Mouse (Mus musculus): Measurements from ENCODE around the gene Ephx3. TPM values are rescaled to one million over a fixed set of nuclear protein-coding genes. Genes with fewer than 3 reads are reported as not detected.
A peak's percentile ranks its signal among the peaks of the same experiment; 100 is the strongest.

Gene Ephx3
- polyA plus RNA-seq, 1 experiment = 0.31 TPM

DNA sequence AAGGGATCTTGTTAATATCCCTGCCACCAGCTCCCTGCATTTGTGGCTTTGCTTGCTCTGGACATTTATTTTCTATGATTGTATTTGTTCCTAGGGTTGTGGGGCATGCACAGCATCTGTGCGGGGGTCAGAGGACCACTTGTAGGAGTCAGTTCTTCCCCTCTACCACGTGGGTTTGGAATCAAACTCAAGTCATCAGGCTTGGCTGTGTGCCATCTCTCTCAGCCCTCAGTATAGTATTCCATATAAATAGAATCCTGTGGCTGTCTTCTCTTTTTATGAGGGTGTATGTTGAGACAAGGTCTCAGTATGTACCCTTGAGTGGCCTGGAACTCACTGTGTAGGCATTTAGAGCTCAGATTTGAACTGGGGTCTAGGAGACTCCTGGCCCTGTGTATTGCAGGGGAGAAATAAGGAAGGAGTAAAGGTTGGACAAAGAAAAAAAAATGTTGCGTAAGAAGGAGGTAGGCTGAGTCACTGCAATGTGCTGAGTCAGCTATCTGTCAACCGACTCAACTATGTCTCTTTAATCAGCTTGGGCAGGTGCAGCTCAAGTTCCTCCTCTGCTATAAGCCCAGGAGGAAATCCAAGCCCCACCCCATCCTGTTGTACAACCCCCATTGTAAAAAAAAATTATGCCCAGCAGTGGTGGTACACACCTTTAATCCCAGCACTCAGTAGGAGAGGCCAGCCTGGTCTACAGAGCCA lies 19.7 kb downstream of the Ephx3 start:
- no peak for TF ChIP-seq POLR2A (IDR thresholded peaks at IDR 0.05; ENCODE audit: borderline replicate concordance, extremely low read depth, insufficient read depth, insufficient read length, poor library complexity, severe bottlenecking)
- TF ChIP-seq CTCF (IDR thresholded peaks at IDR 0.05; ENCODE audit: borderline replicate concordance, extremely low read depth, insufficient read depth, insufficient read length) = no peak
- DNase-seq (ENCODE audit: low read depth) = no peak

DNA sequence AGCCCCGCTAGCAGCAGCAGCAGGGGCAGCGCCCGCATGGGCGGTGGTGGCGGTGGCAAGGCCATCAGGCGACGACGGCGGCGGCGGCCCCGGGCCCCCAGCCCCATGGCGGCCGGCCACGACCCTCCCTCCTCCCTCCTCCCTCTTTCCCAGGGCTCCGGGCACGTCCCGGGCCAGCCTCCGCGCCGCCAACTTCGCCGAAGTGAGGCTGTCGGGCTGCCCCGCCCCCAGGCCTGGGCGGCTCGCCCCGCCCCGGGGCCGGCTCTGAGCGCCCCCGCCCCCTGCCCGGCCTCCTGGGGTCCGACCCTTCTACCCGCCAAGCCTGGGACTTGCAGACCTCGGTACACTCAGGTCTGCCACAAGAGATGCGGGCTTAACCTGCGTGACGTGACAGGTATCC lies 22.7 kb downstream of the Ephx3 start, which contains the start of gene Notch3:
Gene Notch3, minus strand, starts transcription at position 166 of the 400 bp plus-strand sequence.
- TF ChIP-seq POLR2A (IDR thresholded peaks at IDR 0.05; ENCODE audit: borderline replicate concordance, extremely low read depth, insufficient read depth, insufficient read length, poor library complexity, severe bottlenecking) (peak; percentile 51; the same call in 1 of the 2 replicates), CTCF (IDR thresholded peaks at IDR 0.05; ENCODE audit: borderline replicate concordance, extremely low read depth, insufficient read depth, insufficient read length) (no peak)
- DNase-seq (ENCODE audit: low read depth) = peak; percentile 81

DNA sequence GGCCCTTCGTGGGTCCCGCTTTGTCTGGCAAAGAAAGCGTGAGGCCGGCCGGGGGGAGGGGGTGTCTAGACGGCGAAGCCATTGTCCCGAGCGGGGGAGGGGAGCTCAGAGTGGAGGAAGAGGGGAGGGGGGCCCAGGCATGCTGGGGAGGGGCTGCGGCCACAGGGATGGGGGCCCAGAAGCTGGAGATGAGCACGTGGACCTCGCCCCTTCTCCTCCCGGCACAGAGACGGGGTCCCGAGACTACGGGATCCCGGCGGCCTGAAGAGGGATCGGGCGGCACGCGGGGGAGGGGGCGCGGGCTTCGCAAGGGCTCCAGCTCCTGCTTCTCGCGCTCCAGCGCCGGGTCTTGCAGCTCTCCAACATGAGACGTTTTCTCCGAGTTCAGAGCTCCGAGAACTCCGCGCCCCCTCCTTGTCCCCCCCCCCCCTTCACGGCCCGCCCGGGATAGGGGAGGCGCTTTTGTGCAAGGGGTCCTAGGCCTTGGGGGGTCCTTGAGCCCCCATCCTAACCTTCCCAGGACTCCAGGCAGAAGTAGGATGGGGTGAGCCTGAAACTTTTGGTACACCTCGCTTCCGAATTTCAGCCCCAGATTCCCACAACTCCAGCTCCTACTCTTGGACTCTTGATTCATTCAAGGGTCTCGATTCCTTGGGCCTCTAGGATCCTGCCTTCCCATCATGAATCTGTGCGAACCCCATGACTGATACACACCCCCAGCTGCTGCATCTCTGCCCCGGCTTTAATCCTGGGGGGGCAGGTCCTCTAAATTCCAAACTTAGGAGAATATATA lies 23.4 kb downstream of the Ephx3 start:
- DNase-seq (ENCODE audit: low read depth) = peak; percentile 96
- no peak for TF ChIP-seq CTCF (IDR thresholded peaks at IDR 0.05; ENCODE audit: borderline replicate concordance, extremely low read depth, insufficient read depth, insufficient read length)
- TF ChIP-seq POLR2A (IDR thresholded peaks at IDR 0.05; ENCODE audit: borderline replicate concordance, extremely low read depth, insufficient read depth, insufficient read length, poor library complexity, severe bottlenecking) = peak; percentile 27; the same call in 1 of the 2 replicates

DNA sequence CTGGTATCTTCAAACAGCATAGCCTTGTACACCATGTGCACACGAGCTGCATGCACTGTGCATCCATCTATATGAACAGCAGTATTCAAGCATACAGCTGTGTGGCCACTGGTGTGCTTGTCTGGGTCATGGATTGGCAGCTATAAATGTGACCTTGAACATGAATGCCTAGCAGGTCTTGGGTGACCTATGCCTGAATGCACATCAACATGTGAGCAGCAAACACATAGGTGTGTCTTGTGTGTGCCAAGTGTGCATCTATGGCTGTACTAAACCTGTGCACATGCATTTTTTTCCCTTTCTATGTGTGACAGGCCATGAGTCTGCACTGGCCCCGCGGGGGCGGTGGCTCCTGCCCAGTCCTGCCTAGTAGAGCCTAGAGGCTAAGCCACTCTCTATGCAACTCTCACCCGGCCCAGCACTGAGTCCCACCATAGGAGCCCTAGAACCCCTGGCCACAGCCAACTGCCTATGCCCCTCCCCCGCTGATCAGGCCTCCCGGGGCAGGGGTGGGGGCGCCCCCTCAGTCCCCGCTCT lies 24.0 kb downstream of the Ephx3 start:
- no peak for TF ChIP-seq POLR2A (IDR thresholded peaks at IDR 0.05; ENCODE audit: borderline replicate concordance, extremely low read depth, insufficient read depth, insufficient read length, poor library complexity, severe bottlenecking)
- no peak for TF ChIP-seq CTCF (IDR thresholded peaks at IDR 0.05; ENCODE audit: borderline replicate concordance, extremely low read depth, insufficient read depth, insufficient read length)
- no peak for DNase-seq (ENCODE audit: low read depth)

DNA sequence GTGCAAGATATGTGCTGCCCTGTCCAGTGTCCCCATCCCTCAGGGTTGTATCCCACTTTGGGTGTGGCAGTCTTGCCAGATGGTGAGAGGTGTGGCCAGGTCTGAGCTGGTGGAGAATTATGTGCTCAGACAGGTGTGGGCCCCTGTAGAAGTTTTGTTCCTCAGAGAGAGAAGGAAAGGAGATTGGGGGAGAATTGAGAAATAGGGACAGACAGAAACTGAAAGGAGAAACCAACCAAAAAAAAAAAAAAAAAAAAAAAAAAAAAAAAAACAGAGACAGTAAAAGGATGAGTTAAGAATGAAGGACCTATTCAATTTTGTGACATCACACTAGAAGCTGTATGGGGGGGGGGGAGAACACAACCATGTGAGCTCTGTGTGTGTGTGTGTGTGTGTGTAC lies 24.6 kb downstream of the Ephx3 start:
- no peak for TF ChIP-seq POLR2A (IDR thresholded peaks at IDR 0.05; ENCODE audit: borderline replicate concordance, extremely low read depth, insufficient read depth, insufficient read length, poor library complexity, severe bottlenecking)
- TF ChIP-seq CTCF (IDR thresholded peaks at IDR 0.05; ENCODE audit: borderline replicate concordance, extremely low read depth, insufficient read depth, insufficient read length) = no peak
- DNase-seq (ENCODE audit: low read depth) = no peak

DNA sequence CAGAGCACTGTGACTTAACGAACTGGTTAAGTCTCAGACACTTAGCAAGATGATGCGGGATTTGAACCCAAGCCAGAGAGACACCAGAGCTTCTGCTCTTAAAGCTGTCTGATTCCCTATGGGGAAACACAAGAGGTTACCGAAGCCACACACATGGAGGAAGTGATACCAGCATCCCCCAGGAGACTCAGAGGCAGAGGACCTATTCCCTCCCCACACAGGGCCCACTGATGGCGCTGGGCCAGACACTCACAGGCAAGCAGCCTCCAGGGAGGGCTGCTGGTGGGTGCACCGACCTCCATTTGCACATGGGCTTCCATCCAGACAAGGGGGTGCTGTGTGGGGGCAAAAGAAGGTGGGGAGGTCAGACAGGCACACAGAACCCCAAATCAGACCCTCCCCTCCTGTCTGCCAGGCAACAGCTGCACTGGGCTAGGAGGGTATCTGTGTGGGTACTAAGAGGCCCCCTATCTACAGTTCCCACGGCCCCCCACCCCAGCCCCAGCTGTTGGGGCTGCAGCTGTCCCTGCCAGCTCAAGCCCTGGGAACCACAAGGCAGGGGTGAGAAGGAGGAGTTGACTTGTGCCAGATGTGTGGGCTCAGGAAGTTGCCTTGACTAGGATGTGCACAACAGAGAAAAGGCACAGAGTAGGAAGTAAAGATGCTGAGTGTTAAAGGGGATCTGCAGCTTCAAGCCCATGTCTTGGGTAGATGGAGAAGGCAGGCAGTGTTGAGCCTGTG lies 25.3 kb downstream of the Ephx3 start:
- TF ChIP-seq POLR2A (IDR thresholded peaks at IDR 0.05; ENCODE audit: borderline replicate concordance, extremely low read depth, insufficient read depth, insufficient read length, poor library complexity, severe bottlenecking) (no peak), CTCF (IDR thresholded peaks at IDR 0.05; ENCODE audit: borderline replicate concordance, extremely low read depth, insufficient read depth, insufficient read length) (no peak)
- DNase-seq (ENCODE audit: low read depth) = peak; percentile 46

DNA sequence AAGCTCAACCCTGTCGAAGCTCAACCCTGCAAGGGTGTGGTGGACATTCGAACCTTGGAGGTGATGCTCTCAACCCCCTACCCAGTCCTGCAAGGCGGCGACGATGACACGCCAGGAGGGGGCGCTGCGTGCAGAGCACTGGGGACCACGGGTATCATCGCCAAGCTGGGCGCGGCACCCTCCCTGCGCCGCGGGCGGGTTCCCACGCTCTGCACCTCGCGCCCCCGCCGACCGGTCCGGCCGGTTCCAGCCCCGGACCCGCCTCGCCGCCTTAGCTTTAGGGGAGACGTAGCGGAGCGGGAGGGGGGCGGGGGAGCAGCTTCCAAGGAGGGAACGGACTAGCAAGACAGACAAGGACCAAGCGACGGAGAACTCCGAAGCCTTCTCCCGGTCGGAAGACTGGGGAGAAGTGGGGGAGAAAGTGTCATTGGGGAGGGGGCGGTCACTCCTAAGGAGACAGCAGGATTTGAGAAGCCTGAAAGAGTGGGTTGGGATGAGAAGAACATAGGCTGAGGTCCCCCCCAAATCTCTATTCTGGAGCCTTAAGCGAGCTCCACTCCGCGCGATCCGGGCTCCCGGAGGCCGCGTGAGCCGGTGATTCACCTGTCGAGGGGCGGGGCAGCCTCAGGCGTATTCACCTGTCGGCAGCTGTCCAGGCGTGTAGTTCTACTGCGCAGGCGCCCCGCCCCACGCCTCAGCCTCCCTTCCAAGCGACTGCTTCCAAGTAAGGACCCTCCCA lies 27.1 kb downstream of the Ephx3 start:
- peak; percentile 80 for DNase-seq (ENCODE audit: low read depth)
- TF ChIP-seq CTCF (IDR thresholded peaks at IDR 0.05; ENCODE audit: borderline replicate concordance, extremely low read depth, insufficient read depth, insufficient read length) (peak; percentile 81), POLR2A (IDR thresholded peaks at IDR 0.05; ENCODE audit: borderline replicate concordance, extremely low read depth, insufficient read depth, insufficient read length, poor library complexity, severe bottlenecking) (no peak)

DNA sequence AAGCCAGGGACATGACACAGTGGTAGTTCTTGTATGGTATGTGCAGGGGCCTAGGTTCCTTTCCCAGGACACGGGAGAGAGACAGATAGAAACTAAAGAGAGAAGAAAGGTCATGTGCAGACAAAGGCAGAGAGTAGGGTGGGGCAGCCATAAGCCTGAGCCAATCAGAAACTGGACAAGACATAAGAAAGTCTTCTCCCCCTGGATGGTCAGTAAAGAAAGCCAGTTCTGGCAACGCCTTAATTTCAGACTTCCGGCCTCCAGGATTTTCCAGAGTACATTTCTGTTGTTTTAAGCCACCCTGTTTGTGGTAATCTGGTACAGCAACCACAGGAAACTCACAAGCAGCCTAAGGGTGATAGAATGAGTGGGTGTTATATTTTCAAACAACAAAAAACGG lies 28.5 kb downstream of the Ephx3 start:
- DNase-seq (ENCODE audit: low read depth) = no peak
- TF ChIP-seq CTCF (IDR thresholded peaks at IDR 0.05; ENCODE audit: borderline replicate concordance, extremely low read depth, insufficient read depth, insufficient read length) (no peak), POLR2A (IDR thresholded peaks at IDR 0.05; ENCODE audit: borderline replicate concordance, extremely low read depth, insufficient read depth, insufficient read length, poor library complexity, severe bottlenecking) (no peak)

DNA sequence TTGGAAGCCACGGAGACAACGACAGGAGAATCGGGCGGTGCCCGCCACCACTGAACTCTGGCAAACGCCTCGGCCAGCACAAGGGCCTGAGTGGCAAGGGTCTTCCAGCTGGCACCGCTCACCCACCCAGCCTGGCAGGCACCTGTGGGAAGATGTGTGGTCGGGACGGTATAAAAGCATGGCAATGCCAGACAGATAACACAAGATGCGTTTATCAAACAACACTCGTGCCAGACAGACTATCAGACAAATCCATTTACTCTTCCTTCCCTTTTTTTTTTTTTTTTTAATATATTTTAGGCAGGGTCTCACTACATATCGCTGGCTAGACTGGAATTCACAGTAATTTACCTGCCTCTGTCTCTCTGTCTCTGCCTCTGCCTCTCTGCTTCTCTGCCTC lies 30.5 kb downstream of the Ephx3 start:
- DNase-seq (ENCODE audit: low read depth) = no peak
- TF ChIP-seq POLR2A (IDR thresholded peaks at IDR 0.05; ENCODE audit: borderline replicate concordance, extremely low read depth, insufficient read depth, insufficient read length, poor library complexity, severe bottlenecking) = no peak
- no peak for TF ChIP-seq CTCF (IDR thresholded peaks at IDR 0.05; ENCODE audit: borderline replicate concordance, extremely low read depth, insufficient read depth, insufficient read length)

DNA sequence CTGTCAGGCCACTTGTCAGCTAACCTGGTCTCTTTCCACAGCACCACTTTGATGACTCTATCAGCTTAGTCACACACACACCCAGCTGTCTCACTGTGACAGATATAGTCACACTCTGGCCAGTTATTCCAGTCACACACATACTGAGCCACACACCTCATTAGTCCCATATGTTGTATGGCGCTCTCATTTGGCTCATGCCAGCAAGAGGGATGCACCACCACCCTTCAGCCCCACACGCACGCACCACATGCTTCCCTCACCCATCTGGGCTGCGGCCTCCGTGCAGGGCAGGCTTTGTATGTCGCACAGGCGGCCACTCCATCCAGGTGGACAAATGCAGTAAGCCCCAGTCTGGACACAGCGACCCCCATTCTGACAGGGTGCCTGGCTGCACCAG lies 42.6 kb downstream of the Ephx3 start:
- DNase-seq (ENCODE audit: low read depth) = peak; percentile 56
- no peak for TF ChIP-seq POLR2A (IDR thresholded peaks at IDR 0.05; ENCODE audit: borderline replicate concordance, extremely low read depth, insufficient read depth, insufficient read length, poor library complexity, severe bottlenecking)
- no peak for TF ChIP-seq CTCF (IDR thresholded peaks at IDR 0.05; ENCODE audit: borderline replicate concordance, extremely low read depth, insufficient read depth, insufficient read length)

Data from brain, embryonic 14.5 days (tissue).